Mouse (Mus musculus): ENCODE data around the gene Gab3. TPM values are rescaled to one million over a fixed set of nuclear protein-coding genes. Genes with fewer than 3 reads are reported as not detected.
"Not testable (repeated sequence)": the region's sequence is repeated elsewhere in the genome, so short reads cannot be mapped to it uniquely, and the experiment has no call there.

The Gab3 gene
- polyA plus RNA-seq, 1 experiment from 2014 or later, result 1.0 TPM

GRCm38 (mm10) chrX:74983734-74984133 is 101.5 kb downstream of the Gab3 start:
- WGBS, result 86% methylated on average over 5 of the region's 5 CpGs
- Histone ChIP-seq H3K9me3 (0 out of 2 replicates have a peak, but pooled peaks cover 3% of the 10 kb centered on the region), H3K27me3 (no peaks in the 10 kb centered on the region)

GRCm38 (mm10) chrX:74962899-74963298 is 122.4 kb downstream of the Gab3 start:
- ATAC-seq (ENCODE audit: insufficient number of reproducible peaks, insufficient read depth, low FRiP score, low TSS enrichment, low read depth), result not testable (repeated sequence)
- WGBS, result 22% methylated on average over 1 of the region's 2 CpGs

More at GRCm38 (mm10) chrX:74983734-74984133, 101.5 kb downstream of the Gab3 start:
- H3K4me1 ChIP-seq (replicated peaks), result no peaks in the 10 kb centered on the region
- no peak overlapping the region for H3K4me3 ChIP-seq (replicated peaks)
- no peak for ATAC-seq (ENCODE audit: insufficient number of reproducible peaks, insufficient read depth, low FRiP score, low TSS enrichment, low read depth)
- H3K27ac ChIP-seq, result no peak overlapping the region
- no peaks in the 10 kb centered on the region for H3K36me3 ChIP-seq
- H3K4me2 ChIP-seq, result no peak overlapping the region
- H3K9ac ChIP-seq (replicated peaks), result no peak overlapping the region

GRCm38 (mm10) chrX:74959161-74959560 is 126.1 kb downstream of the Gab3 start:
- not testable (repeated sequence) for H3K4me1 ChIP-seq (replicated peaks); H3K4me3 ChIP-seq (replicated peaks); H3K9me3 ChIP-seq; H3K36me3 ChIP-seq; H3K27ac ChIP-seq; H3K4me2 ChIP-seq; H3K9ac ChIP-seq (replicated peaks); H3K27me3 ChIP-seq; ATAC-seq (ENCODE audit: insufficient number of reproducible peaks, insufficient read depth, low FRiP score, low TSS enrichment, low read depth)
- 61% methylated on average over 7 of the region's 7 CpGs for WGBS

More at GRCm38 (mm10) chrX:74962899-74963298, 122.4 kb downstream of the Gab3 start:
- not testable (repeated sequence) for H3K4me3 ChIP-seq (replicated peaks); H3K4me1 ChIP-seq (replicated peaks); H3K27me3 ChIP-seq; H3K9me3 ChIP-seq; H3K36me3 ChIP-seq; H3K27ac ChIP-seq; H3K4me2 ChIP-seq; H3K9ac ChIP-seq (replicated peaks)

Other genes with a start within 250 kb of the Gab3 start
- not detected in 2 replicates for gene Gm5936, start 248.3 kb downstream of the Gab3 start, polyA plus RNA-seq (2016; fragmentation: Nextera tagmentation; extraction: Ambion mirVana)
- 148 and 153 TPM in 2 replicates for gene Dkc1, start 10.4 kb upstream of the Gab3 start, polyA plus RNA-seq (2016; fragmentation: Nextera tagmentation; extraction: Ambion mirVana)
- gene Mpp1, start 45.6 kb upstream of the Gab3 start, polyA plus RNA-seq (2016; fragmentation: Nextera tagmentation; extraction: Ambion mirVana), result 33.2 and 38.9 TPM in 2 replicates
- not detected in 2 replicates for gene Smim9, start 78.3 kb upstream of the Gab3 start, polyA plus RNA-seq (2016; fragmentation: Nextera tagmentation; extraction: Ambion mirVana)

Measured in limb, embryonic 12.5 days (tissue).